Mouse (Mus musculus) thymus, postnatal 4 days (tissue): ENCODE results near the gene Cemip2.

ENCODE experiments used
- DNase-seq: peaks from one replicate; pipeline ENCODE4 v3.0.0; 2021

The Cemip2 gene

DNA sequence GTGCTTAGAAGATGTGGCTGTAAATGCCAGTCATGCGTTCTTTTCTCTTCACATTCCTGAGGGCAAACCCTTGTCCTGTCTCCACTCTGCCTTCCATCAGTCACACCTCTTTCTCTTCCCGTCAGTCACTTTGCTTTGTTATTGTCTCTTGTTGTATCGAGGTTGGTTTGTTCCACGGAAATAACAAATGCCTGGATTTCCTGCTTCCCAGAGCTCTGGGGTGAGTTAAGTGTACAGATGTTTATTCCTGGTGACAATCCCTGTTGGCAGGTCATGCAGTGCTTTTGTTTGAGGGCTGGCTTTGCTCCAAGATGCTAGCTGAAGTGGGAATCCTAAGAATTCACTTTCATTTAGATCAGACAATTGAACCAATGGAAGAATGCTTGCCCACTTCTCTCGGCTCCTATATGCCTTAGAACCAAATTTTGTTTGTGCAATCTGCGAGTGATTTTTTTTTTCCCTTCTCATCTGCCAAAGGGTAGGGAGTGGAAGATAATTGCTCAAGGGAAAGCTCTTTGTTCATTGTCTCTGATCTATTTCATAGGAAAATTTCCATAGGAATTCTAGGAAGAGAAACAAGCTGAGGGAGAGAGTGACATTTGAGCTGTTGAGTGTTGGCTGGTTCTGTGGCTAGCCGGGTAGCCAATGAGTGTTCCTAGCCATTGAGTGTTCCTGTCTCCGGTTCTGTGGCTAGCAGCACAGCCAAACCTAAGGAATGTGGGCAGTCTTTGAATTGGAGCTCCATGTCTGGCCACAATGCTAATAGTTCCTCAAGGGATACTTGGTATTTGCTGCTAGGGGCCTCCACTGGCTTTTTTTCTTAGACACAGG, 104.2 kb downstream of the Cemip2 start:
- DNase-seq = no peak

DNA sequence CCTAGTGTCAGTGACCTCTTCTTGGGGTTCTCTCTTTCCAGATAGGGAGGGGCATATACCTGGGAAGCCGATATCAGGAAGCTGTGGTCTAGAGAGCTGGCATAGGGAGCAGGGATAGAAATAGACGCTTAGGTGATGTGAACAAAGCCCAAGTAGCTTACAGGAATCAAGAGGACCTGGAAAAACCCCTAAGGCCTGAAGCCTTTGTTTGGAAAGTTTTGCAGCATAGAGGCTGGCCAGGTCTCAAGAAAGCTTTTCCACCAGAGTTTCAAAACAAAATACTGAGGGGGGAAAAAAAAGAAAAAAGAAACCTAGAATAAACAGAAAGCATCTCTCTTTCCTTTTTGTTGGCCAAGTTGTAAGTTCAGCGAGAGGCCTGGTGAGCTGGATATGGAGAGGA, 104.9 kb downstream of the Cemip2 start:
- no peak for DNase-seq

- no peak for DNase-seq
These were observed 105.8 kb downstream of the Cemip2 start for GRCm38 (mm10) chr19:21883922-21884321.

DNA sequence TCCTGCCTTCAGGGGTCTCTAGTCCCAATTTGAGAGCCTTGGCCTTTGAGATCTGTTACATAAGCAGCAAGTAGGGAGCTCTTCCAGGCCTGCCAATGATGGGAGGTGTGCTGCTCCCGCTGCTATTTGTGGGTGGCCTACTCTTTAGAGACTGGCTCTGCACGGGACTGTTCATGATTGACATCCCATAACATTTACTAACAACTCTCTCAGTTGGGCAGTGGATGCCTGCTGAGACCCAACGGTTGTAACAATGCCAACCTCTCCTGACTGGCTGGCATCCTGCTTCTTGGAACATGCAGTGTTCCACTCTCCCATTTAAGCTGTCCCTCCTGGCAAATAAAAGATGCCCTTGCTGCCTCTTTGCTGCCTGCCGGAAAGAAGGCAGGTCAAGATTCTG, 106.2 kb downstream of the Cemip2 start:
- no peak for DNase-seq

DNA sequence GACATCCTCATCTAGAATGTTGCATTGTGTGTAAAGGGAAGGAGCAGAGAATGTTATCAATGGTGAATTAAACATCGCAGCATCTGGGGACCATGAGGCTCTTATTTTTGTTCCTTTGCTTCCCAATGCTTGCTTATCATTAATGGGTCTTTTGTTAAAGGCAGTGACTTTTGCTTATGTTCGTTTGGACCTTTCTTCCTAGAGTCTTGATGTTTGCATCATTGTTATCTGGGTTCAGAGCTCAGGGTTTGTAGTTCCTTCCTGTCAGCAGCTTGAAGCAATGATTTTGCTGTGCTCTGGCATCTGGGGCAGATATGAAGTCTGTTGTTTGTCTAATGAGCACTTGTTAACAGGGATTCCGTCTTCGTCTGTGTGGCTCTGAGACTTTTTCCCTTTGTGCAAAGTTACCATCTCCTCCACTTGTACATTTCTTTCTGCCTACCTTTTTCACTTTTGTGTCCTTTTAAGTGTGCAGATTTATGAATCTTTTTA, 108.1 kb downstream of the Cemip2 start:
- DNase-seq = no peak

GRCm38 (mm10) chr19:21890699-21891098, 112.6 kb downstream of the Cemip2 start:
- DNase-seq = no peak

DNA sequence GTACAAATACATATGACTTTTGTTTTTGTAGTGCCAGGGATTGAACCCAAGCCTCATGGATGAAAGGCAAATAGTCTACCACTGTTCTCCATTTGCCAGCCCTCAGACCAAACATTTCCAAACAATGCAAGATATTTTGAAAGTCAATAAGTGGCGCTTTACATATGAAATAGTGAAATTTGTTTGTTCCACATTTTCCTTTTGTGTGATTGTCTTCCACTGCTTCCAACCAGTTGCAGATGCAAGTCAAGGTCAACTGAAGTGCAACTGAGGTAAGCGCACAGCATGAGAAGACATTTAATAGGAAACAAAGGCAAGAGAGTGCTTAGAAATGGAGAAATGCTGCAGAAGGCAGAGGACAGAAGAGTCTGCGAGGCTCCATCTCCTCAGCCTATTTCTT, 116.7 kb downstream of the Cemip2 start:
- DNase-seq = no peak

GRCm38 (mm10) chr19:21895540-21895939, 117.4 kb downstream of the Cemip2 start:
- DNase-seq = no peak

DNA sequence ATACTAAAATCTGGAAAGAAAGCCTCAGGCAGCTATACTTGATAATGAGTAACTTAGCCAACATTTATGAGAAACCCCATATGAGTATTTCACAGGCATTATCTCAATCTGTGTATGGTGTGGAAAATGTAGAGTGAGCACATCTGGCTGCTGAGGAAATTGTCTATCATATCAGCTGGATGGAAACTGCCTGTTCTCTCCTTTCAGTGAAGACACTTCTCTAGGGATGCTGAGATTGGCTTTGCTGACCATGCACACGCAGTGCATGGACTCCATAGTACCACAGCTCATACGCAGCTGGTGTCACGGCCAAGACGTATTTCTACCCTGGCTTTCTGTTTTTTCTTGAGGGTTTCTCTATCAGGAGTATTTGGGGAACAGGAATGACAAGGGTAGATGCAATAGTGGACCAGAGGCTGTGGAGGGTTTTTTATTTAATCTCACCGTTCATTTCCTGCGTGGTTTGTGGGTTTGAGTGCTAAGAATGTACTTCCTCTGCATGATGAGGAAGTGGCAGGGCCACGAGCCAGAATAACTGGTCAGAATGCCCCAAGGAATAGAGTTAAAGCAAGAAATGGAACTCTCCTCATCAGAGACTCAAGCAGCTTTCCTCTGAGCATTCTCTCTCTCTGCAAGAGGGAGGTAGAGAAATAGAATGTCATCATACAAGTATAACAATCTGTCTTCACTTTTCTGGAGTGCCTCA, 119.1 kb downstream of the Cemip2 start:
- DNase-seq = no peak

GRCm38 (mm10) chr19:21898015-21898939, 120.1 kb downstream of the Cemip2 start:
- DNase-seq = no peak
